Mouse (Mus musculus): Measurements from ENCODE around the gene Acd. TPM values are rescaled to one million over a fixed set of nuclear protein-coding genes. Genes with fewer than 3 reads are reported as not detected.

Gene Acd
- 23.3 and 23.8 TPM in 2 replicates for total RNA-seq (2021)
- long read RNA-seq, experiment 1, transcript Acd-201 (11 exons, 3,154 nt): major isoform, 22 of 45 reads
- long read RNA-seq, experiment 1, partial matches to known transcripts: 8 of 45 reads
- long read RNA-seq, experiment 1, other reads (novel, unspliced or antisense): 15 of 45 reads
- long read RNA-seq, experiment 2, transcript Acd-201 (11 exons, 3,154 nt): major isoform, 13 of 35 reads
- long read RNA-seq, experiment 2, partial matches to known transcripts: 10 of 35 reads
- long read RNA-seq, experiment 2, other reads (novel, unspliced or antisense): 12 of 35 reads

DNA sequence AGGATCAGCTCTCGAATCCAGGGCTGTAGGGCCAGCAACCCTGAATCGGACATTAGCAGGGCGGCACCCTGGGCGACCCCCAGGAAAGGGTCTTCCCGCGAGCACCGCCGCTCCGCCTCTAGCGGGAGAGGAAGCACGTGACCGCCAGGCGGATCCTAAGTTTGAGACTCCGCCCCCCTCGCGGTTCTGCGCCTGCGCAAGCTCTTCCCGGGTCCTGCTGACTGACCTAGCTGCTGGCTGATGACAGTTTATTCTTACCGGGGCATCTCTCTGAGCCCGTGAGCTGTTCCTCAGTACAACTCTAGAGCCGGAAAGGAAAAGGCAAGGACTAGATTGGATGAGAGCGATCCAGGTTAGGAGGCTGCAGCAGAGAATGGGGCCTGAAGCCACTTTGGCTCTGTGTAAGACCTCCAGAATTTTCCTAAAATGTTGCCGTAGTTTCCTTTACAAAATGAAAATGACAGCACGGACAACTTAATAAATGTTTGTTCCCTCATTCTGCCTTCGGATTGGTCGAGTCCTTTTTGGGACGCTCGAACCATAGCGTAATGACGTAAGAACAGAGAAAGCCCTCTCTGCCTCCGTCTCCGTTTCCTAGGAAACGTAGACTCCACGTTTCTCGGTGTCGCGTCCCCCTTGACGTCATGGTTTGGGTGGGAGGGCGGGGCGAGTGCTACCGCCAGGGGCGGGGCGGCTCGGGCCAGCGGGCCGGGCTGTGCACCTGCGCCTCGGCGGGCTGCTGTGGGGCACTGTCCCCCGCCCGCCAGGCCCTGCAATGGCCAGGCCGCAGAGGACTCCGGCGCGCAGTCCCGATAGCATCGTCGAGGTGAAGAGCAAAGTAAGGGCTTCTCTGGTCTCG lies at the start of gene Acd, which contains the start of gene Pard6a:
TSS of gene Acd (minus strand) at position 137 of the 859 bp plus-strand sequence.
TSS of gene Pard6a (plus strand) at position 183 of the 859 bp plus-strand sequence.
- DNase-seq: peak; percentile 98

DNA sequence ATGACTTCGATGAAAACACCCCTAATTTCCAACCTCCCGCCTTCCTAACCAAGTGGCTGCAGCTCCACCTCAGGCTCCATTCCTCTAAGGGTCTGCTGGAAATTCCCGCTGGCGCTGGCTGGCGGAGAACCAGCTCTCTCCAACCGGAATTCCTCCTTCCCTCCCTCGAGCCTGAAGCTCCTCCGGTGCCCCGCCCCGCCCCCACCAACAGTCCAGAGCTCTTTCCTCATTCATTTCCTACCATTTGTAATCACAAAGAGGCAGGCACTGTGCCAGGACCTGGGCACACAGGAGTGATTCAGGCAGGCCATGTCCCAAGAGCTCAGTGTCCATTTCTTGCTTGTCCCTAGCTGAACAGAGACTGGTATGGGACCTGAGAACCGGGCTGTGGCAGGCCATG lies 49.7 kb upstream of the Acd start:
- peak; percentile 96 for DNase-seq

DNA sequence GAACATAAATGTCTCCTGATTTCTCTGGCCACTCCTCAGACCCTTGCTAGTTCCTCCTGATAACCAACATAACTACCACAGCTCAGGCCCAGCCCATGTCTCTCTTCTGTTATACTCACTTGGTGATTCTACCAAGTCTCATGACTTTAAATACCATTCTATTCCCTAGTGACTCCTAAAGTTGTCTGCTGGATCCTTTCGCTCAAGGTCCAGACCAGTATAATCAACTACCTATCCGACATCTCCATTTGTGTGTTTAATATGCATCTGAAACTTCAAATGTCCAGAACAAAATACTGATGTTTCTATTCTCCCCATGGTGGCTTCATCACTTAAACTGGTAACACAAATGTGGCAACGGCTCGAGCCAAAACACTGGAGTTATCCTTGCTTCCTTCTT lies 42.4 kb upstream of the Acd start:
- peak; percentile 8 for DNase-seq

DNA sequence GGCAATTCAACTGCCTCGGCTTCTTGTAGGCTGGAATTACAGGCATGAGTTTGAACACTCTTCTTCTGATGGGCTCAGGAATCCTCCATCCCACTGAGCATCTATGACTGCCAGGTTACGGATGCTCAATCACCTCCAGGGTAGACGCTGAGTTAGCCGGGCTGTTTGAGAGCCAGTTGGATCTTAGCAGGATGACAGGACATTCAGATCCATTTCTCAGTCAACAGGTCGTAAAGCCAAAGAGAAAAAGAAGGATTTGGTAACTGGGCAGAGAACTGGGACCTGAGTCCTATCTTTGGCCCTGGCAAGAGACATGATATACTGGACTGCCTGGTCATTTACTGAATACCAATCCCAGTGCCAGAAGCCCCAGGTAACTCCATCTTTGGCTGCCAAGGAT lies 38.3 kb upstream of the Acd start:
- DNase-seq: no peak

DNA sequence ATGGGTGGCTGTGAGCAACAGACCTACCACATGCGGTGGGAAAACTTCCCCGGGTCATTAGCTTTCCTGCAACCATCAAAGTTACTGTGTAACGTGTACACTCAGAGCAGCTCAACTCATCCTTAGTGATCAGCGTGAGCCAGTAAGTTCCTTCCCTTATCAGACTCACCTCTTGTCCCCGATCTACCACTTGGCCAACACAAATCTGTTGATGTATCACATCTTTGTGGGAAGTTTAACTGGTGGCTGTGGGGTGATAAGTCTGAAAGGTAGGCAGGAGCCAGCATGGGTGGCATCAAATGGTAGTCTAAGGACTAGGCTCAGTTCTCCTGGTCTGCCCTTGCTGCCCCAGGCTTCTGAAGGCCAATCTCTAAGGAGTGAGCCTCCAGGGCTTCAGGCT lies 31.3 kb upstream of the Acd start:
- DNase-seq: no peak

DNA sequence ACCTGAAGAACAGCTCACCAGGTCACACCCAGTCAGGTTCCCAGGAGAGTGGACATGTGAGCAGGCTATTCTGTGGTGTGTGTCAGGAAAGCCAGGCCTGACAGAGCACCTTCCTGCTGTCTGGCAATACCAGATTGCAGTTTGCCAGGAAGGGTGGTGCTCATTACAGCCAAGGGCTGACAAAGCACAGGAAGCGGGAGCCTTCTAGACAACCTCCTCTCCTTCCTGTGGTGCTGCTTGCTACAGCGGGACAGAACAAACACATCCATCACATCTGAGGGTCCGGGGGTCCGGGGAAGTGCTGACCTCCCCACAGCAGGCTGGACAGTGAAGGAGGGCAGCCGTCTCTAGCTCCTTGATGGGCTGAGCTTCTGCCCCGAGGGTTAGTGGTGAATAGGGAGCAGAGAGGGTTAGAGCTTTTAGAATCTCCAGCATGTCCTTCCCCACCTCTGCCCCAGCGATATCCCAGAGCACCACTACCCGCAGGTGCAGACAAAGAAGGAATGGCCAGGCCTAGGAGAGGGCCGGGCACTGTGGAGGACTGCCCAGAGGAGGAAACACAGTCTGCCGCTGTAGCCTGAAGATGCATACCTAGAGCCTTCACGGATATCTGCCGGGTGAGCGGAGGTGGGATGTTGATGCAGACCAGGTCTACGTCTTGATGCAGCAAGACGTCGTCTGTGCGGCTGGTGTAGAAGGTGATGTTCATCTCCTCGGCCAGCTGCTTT lies 26.7 kb upstream of the Acd start:
- peak; percentile 57 for DNase-seq

DNA sequence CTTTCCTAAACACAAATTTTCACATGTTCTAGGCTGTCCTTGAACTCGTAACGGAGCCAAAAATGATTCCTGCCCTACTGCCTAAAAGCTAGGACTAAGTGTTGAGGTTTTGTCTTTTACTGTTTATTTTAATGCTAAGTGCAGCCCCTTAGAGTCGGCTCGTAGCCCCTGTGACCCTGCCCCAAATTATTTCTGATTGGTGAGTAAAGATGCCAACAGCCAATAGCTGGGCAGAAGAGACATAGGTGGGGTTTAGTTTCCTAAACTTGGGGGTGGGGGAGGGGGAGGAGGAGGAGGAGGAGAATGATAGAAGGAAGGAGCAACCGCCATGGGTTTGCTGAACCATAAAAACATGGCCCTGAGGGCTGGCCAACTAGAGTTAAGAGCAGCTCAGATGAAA lies 24.8 kb upstream of the Acd start:
- DNase-seq: no peak

DNA sequence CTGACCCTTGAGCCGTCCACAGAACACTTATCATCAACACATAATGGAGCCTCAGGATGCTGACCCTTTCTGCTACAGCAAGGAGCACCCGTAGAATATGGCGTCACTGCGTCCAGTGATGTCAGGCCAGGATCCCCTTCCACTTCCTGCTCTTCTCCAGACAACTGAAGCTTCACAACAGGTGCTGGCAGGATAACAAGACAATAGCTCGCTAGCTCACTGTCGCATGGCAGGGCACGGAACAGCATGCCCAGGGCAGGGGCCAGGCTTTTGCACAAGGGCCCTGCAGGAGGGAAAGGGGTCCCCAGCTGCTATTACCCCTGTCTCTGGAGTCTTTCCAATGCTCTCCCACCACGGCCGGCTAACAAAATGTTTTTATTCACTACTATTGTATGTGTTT lies 22.0 kb upstream of the Acd start:
- no peak for DNase-seq

DNA sequence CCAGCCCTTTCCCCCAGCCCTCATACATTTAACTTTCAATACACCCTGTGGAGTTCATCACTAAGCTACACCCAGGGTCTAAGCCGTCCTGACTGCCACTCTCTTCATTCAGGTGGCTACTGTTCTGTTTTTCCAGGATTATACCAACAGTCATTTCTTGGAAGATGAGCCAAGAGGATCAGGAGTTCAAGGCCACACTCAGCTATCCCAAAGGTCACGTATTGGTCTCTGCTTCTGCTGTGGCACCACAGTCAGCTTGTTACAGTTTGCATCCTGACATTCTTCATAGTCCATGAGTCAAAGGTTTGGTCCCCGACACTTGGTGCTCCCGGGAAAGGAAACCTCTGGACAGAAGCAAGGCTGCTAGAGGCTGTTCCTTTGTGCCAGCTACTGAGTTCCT lies 18.7 kb upstream of the Acd start:
- no peak for DNase-seq

DNA sequence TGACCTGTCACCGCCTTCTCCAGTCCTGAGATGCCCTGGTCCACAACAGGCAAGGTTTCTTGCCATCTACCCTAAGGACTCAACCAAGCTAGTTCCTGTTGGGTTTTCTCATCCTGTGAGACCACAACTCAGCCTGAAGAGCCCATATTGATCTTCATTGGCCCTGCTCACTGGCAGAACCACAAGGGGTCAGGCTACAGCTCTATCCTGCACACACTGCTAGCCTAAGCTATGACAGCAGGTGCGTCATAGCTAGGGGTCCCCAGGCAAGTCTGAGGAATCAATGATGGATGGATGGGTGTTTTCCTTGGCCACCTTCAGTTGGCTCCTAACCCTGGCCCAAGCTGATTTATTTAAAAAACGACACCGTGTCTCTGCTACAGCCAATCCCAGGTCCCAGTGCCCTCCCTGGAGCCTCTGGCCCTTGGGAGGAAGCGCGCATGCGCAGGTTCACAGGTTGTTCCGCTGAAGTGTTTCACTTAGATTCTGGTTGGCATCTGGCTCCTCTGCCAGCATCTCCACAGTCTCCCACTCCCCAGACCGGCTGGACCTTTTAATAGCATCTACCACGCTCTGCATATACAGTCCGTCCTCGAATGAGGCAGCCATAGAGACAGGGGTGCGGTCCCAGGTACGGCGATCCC lies 15.5 kb upstream of the Acd start:
- no peak for DNase-seq

DNA sequence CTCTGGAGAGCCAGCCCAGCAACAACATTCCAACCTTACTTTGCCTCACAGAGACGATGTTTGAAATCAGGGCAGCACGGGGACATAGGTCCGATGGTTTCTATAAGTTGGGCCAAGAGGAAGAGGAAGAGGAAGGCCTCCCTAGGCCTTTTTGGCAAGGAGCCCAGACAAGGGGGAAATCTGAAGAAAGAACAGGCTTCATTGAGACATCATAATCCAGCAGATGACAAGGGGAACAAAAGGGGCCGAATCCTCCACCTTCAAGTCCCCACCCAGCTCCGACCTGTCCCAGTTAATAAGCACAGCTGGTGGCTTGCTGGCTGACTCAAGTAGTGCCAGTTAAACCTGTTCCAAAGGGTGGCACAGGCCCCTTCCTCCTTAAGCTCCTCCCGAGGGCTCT lies 14.1 kb upstream of the Acd start:
- no peak for DNase-seq

DNA sequence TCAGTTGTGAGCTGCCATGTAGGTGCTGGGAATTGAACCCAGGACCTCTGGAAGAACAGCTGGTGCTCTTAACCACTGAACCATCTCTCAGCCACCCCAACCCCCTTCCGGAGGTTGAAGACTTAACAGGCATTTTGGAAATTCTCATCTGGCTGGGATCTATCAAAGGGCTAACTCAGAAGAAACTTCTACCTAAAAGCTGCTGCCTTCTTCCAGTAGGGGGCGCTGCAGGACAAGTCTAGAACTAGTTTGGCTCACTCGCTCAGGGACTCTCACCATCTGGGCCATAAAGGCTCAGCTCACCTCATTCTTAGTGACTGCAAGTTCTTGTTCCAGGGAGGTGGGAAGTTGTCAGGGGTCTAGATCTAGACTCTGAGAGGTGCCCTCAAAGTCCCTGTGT lies 13.2 kb upstream of the Acd start:
- DNase-seq: peak; percentile 95

DNA sequence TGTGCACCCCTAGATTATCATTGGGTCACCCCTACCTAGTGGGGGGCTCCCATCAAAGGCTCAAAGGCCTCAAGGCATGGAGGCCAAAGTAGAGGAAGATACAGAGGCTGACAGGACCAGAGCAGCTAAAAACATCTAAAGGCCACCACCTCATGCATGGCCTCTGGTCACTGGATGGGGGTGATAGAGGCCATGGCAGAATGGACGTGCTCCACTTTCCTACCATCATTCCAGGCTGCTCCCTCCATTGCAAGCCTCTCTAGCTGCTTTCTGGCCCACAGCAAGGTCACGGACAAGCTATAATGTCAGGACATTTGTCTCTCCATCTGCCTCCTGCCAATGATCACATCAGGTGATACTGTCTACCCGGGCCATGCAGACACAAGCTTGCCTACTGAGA lies 11.4 kb upstream of the Acd start:
- DNase-seq: no peak

DNA sequence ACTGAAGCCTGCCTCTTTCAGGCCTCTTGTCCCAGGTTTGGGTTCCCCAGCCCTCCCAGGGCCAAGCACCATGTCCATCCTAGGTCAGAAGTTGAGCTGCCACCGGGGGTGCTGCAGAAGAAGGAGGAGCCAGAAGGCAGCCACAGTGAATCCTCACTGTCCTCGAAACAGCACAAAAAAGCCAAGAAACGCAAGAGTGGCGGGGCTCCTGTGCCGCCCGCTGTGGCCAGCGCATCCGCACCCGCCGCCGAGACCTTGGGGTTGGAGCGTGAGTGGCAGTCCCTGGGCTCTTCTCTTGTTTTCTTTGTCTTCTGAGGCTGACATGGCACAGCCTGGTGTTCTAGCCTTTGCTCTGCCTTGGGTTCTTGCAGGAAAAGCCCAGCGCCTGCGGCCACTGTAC lies 8.4 kb upstream of the Acd start:
- DNase-seq: no peak

DNA sequence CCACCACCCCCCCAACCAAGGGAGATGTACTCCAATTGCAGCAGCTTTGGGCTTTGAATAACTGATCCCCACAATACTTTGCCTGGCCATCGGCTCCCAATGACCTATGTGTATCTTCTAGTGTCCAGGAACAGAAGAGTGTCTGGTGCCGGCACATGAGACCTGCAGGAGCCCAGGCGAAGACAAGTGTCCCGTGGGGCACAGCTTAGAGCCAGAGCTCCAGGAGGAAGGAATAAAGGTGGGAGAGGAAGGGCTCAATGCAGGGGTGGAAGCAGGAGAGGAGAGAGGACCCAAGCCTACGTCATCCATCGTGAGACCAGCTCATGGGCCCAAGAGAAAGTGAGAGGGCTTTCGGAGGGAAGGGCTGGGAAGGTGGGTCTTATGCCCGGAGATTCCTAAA lies 7.8 kb upstream of the Acd start:
- DNase-seq: no peak

DNA sequence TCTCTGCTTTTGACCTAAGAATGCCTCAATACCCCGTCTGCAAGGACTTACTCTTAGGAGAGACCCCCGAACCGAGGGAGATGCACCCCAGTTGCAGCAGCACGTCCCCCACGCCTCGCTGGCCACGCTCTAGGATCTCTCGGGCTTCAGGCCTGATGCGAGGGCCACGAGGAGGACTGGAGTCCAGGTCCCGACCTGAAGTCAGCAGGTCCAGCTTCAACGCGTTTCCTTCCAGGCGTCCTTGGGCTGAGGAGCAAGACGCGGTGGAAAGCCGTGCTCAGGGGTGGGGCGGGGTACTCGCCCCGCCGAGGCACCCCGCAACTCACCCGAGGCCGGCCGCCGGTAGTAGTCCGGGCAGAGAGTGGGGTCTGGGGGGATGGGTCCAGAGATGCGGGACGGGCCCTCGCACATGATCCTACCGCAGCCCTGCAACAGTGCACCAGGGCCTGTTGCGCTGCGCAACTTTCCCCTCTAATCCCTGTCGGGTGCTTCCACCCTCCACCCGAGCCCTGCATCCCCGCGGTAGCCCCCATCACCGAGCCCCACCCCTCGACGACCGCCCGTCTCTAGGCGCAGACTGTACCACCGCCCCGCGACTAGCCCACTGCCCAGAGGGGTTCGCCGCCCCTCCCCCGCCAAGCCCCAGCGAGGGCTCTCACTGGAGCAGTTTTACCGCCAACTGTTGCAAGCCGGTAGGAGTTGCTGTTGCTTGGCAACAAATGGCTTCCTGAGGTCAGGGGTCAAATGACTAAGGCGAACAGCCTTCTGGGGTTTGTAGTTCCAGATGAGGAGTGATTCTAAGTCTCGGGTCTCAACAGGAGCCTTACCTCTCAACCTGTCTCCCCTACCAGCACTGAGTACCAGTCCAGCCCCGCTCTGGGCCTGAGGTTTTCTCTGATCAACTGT lies 6.8 kb upstream of the Acd start, which contains the start of the genes 4933405L10Rik and Enkd1:
TSS of gene 4933405L10Rik (plus strand) at position 158 of the 906 bp plus-strand sequence.
TSS of gene Enkd1 (minus strand) at position 713 of the 906 bp plus-strand sequence.
- peak; percentile 92 for DNase-seq

DNA sequence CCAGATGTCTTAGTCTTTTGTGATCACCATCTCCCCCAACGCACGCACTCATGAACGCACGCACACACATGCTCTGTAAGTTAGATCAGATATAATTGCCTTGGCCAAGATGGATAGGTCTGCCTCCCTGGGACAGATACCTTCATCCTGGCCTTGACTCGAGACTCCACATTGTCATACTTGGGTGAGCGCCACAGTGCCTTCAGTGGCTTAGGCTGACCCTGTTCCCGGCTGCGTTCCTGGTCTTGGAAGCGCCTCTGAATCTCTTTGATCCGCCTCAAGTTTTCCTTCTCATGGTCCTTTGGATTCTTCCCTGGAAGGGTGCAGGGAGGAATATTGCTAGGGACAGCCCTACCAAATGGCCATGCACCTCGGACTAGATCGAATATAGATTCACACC lies 5.5 kb upstream of the Acd start:
- DNase-seq: no peak

DNA sequence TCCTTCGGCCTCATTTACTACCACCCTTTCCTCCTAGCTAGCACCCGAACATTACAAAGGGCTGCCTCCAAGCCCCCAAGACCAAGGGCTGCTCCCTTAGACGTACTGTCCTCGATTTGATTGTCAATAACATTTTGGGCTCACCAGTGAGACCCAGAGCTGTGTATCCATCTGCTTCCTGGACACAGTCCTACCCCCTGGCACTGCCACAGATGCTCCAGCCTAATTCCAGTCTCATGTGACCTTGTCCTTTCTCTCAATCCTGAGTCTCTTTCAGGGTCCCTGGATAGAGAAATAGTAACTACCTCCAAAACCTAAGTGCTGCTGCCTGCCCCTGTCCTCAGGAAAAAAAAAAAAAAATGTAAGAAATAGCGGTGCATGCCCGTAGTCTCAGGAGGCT lies 4.1 kb upstream of the Acd start:
- DNase-seq: no peak

DNA sequence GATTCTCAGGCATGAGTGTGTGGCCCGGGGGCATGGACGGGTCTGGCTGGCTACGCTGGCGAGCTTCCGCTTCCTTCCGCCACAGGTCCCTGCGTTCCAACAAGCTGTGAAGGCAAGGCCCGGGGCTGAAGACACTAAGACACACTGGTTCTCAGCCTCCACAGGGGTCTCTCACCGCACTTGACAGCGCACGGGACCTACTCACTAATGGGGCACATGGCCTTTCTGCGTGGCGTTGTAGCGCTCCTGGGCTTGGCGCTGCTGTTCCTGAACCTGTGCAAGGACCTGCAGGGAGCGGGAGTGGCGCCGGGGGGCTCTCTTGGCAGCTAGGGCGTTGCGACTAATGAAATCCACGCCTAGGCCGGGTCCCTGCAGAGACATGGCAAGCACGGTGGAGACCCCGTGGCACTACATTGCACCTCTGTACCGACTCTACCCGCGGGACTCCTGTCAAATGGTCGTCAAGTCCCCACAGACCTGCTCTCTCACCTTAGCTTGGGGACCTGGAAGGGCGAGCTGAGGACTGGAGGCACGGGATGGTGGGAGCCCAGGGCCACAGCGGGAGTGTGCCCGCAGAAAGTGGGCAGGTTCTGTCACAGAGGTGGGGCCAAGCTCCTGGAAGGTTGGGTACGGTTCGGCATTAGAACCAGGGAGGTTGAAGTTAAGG lies 3.4 kb upstream of the Acd start:
- DNase-seq: no peak

DNA sequence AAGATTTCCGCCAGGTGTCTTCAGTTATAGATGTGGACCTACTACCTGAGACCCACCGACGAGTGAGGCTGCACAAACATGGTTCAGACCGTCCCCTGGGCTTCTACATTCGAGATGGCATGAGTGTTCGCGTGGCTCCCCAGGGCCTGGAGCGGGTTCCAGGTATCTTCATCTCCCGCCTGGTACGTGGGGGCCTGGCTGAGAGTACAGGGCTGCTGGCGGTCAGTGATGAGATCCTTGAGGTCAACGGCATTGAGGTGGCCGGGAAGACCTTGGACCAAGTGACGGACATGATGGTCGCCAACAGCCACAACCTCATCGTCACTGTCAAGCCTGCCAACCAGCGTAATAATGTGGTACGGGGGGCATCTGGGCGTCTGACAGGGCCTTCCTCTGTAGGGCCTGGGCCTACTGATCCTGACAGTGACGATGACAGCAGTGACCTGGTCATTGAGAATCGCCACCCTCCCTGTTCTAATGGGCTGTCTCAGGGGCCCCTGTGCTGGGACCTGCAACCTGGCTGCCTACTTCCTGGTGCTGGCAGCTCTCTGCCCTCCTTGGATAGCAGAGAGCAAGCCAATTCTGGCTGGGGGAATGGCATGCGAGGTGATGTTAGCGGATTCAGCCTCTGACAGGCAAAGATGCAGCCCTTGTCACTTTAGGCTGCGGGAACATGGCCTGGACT lies 2.0 kb upstream of the Acd start:
- no peak for DNase-seq

All from adrenal gland, postnatal 14 days (tissue).